Mouse (Mus musculus) liver, embryonic 14.5 days (tissue): ENCODE data around the gene Fam186b. TPM values are rescaled to one million over a fixed set of nuclear protein-coding genes. Genes with fewer than 3 reads are reported as not detected.

Source experiments
- ATAC-seq: fragments of 200-750 bp; cut with Nextera tagmentation; 2 replicates; pipeline ENCODE4 v1.8.0; 2017; ENCODE audit warnings: moderate number of reproducible peaks, mild to moderate bottlenecking, moderate library complexity; ENCODE audit not compliant: insufficient read depth
- DNase-seq, 3 experiments: peaks; one replicate each; pipeline ENCODE4 v3.0.0-alpha.2; 2012 to 2013; ENCODE audit warnings: low read depth in 3 of 3, low spot score in 3 of 3
- H3K27ac ChIP-seq: fragments of 300-500 bp; sonication (generic); 2 replicates; pipeline ENCODE4 v1.5.1; 2014; ENCODE audit warnings: moderate library complexity, mild to moderate bottlenecking, control low read depth, inconsistent platforms
- H3K27me3 ChIP-seq: fragments of 300-500 bp; sonication (generic); 2 replicates; pipeline ENCODE4 v1.6.1; 2014; ENCODE audit warnings: mild to moderate bottlenecking, low read length, moderate library complexity; ENCODE audit not compliant: control insufficient read depth, insufficient read depth
- H3K36me3 ChIP-seq: fragments of 300-500 bp; sonication (generic); replicated peaks from 2 replicates; pipeline ENCODE4 v1.6.1; 2014; ENCODE audit warnings: low read depth; ENCODE audit not compliant: control insufficient read depth, insufficient read depth
- H3K4me1 ChIP-seq, 2 experiments: fragments of 200-500 bp in 1 of 2; fragments of 300-500 bp in 1 of 2; sonication (generic) in 1 of 2; replicated peaks; 2 replicates each; pipeline ENCODE4 v1.6.1; 2012 to 2014; ENCODE audit warnings: antibody characterized with exemption in 1 of 2, inconsistent platforms in 1 of 2, low read length in 1 of 2; ENCODE audit not compliant: control insufficient read depth in 2 of 2, insufficient read depth in 2 of 2
- H3K4me2 ChIP-seq: fragments of 300-500 bp; sonication (generic); 2 replicates; pipeline ENCODE4 v1.6.1; 2014; ENCODE audit warnings: low read depth, mild to moderate bottlenecking, control low read depth, moderate library complexity
- H3K4me3 ChIP-seq, 2 experiments: fragments of 200-500 bp in 1 of 2; fragments of 300-500 bp in 1 of 2; sonication (generic) in 1 of 2; 2 replicates each; pipeline ENCODE4 v1.5.1; 2012 to 2014; ENCODE audit warnings: low read depth in 2 of 2, low read length in 2 of 2, mild to moderate bottlenecking in 2 of 2, control low read depth in 1 of 2, inconsistent platforms in 1 of 2, moderate library complexity in 1 of 2; ENCODE audit not compliant: insufficient read depth in 1 of 2
- H3K9ac ChIP-seq: fragments of 300-500 bp; sonication (generic); replicated peaks from 2 replicates; pipeline ENCODE4 v1.6.1; 2014; ENCODE audit warnings: mild to moderate bottlenecking, control low read depth, moderate library complexity
- H3K9me3 ChIP-seq: fragments of 300-500 bp; sonication (generic); 2 replicates; pipeline ENCODE4 v1.6.1; 2016; ENCODE audit warnings: low read length, mixed read lengths; ENCODE audit not compliant: control insufficient read depth
- CTCF ChIP-seq: IDR thresholded peaks from 2 replicates; pipeline ENCODE4 v1.5.1; 2016; ENCODE audit warnings: antibody characterized with exemption, low read depth, control low read depth
- EP300 ChIP-seq: IDR thresholded peaks from 2 replicates; pipeline ENCODE4 v1.6.1; 2016; ENCODE audit warnings: antibody characterized with exemption, low read depth
- WGBS: fragments of 180-500 bp; shearing (Covaris S2); extraction: QIAGEN DNeasy Blood & Tissue Kit; methylation state at CpG from one replicate; pipeline ENCODE4 v1.1.7; 2014; ENCODE audit not compliant: insufficient replicate concordance; 5-methylcytosine and 5-hydroxymethylcytosine counted together
- polyA plus RNA-seq, 2 experiments: library from polyadenylated mRNA; depleted of rRNA in 1 of 2; stranded (reverse) in 1 of 2; unstranded in 1 of 2; fragments of >200 nt; fragmentation: Nextera tagmentation in 1 of 2; extraction: Ambion mirVana in 1 of 2; gene quantifications; 2 replicates each; pipeline versions ENCODE4 v1.2.1 to v1.2.3; 2012 to 2014

Gene Fam186b
- polyA plus RNA-seq, 2 experiments: 0.01 TPM; not detected in 1

- Histone ChIP-seq H3K4me3 (no peak overlapping the region), H3K4me2 (no peak overlapping the region), H3K27ac (no peak overlapping the region), H3K36me3 (no peaks in the 10 kb centered on the region), H3K4me1 (peaks cover 0 to 6% of the 10 kb centered on the region in 2 experiments; a peak in 3 of 4 replicates), H3K9me3 (no peaks in the 10 kb centered on the region), H3K9ac (no peak overlapping the region), H3K27me3 (no peaks in the 10 kb centered on the region)
- no peak for TF ChIP-seq EP300
- TF ChIP-seq CTCF: no peak
- no peak for ATAC-seq
- 68% methylated on average over 11 of the region's 11 CpGs for WGBS
- no peak for DNase-seq
Measured at GRCm38 (mm10) chr15:99290586-99290985, 5.1 kb downstream of the Fam186b start.

DNA sequence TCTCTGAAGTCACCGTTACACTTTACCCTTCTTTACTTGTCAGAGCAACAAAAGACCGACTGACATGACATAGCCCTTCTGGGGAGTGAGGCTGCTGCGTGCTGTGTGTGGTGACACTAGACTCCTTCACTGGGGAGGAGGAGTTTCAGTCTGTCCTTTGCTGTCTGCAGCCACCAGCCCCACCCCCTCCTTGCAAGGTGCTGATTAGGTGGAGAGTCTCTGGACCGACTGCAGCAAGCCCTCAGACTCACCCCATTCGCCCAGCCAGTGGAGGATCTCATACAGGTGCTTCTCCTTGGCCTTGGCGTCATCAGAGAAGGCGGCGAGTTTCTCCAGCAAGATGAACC lies 10.5 kb downstream of the Fam186b start:
- DNase-seq (no peak), ATAC-seq (peak; percentile 81)
- peak overlapping the region; percentile 16; the same call in 1 of the 2 replicates for H3K4me2 ChIP-seq
- no peaks in the 10 kb centered on the region for H3K9me3 ChIP-seq
- H3K27ac ChIP-seq: no peak overlapping the region
- 42% methylated on average over 8 of the region's 8 CpGs for WGBS
- H3K4me3 ChIP-seq: no peak overlapping the region
- H3K36me3 ChIP-seq: no peaks in the 10 kb centered on the region
- peaks cover 4 to 15% of the 10 kb centered on the region in 2 experiments; a peak in 2 of 4 replicates for H3K4me1 ChIP-seq
- H3K27me3 ChIP-seq: no peaks in the 10 kb centered on the region
- TF ChIP-seq EP300: no peak
- TF ChIP-seq CTCF: no peak
- H3K9ac ChIP-seq: no peak overlapping the region

- no peak overlapping the region for H3K9ac ChIP-seq
- H3K27me3 ChIP-seq: no peaks in the 10 kb centered on the region
- no peak overlapping the region for H3K4me3 ChIP-seq
- WGBS: 16% methylated on average over 14 of the region's 14 CpGs
- H3K4me1 ChIP-seq: peaks cover 4 to 15% of the 10 kb centered on the region in 2 experiments; a peak in 2 of 4 replicates
- DNase-seq: peak; percentile 35 to 58 (median 35)
- no peaks in the 10 kb centered on the region for H3K9me3 ChIP-seq
- peak; percentile 75 for ATAC-seq
- peak overlapping the region; percentile 16; the same call in 1 of the 2 replicates for H3K4me2 ChIP-seq
- no peak overlapping the region for H3K27ac ChIP-seq
- no peak for TF ChIP-seq EP300
- TF ChIP-seq CTCF: no peak
- no peaks in the 10 kb centered on the region for H3K36me3 ChIP-seq
Measured at GRCm38 (mm10) chr15:99284527-99285188, 11.0 kb downstream of the Fam186b start.

DNA sequence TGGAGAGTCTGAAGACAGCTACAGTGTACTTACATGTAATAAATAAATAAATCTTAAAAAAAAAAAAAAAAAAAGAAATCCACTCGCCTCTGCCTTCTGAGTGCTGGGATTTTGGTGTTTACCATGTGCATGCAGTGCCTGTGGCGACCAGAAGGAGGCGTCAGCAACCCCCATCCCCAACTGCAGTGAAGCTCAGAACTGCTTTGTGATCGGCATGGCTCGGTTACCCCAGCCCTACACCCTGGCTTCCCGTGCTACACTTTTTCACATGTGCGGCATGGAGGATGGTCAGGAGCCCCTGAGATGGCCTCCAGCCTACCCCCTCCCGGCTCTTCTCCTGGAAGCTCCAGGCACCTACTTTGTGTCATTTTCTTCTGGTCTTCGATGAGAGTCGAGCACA lies 12.2 kb downstream of the Fam186b start:
- WGBS: 54% methylated on average over 10 of the region's 10 CpGs
- Histone ChIP-seq H3K9me3 (no peaks in the 10 kb centered on the region), H3K27ac (no peak overlapping the region), H3K4me1 (peaks cover 4 to 15% of the 10 kb centered on the region in 2 experiments; a peak in 2 of 4 replicates), H3K36me3 (no peaks in the 10 kb centered on the region), H3K4me2 (no peak overlapping the region), H3K27me3 (no peaks in the 10 kb centered on the region), H3K9ac (no peak overlapping the region), H3K4me3 (no peak overlapping the region)
- TF ChIP-seq EP300: no peak
- TF ChIP-seq CTCF: peak; percentile 72
- DNase-seq (no peak), ATAC-seq (no peak)

DNA sequence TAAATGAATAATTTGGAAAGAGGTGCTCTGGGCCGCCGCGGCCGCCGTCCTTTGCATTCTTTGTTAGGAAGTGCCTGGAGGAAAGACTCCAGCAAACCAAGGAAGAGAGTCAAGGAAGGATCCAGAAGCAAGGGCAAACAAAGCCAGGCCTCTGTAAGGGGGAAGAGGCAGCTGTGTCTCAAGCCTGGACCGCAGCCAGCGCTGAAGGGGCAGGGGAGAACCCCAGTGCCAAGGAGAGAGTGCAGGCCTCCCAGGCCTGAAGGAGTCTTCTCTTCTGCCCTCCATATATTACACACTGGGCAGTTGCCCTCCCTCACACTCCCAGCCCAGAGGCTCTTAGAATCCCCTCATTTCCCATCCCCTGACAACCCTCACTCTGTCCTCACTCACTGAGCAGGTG lies 17.4 kb downstream of the Fam186b start:
- Histone ChIP-seq H3K27me3 (no peaks in the 10 kb centered on the region), H3K36me3 (no peaks in the 10 kb centered on the region), H3K27ac (no peak overlapping the region), H3K9me3 (no peaks in the 10 kb centered on the region), H3K9ac (no peak overlapping the region), H3K4me3 (no peak overlapping the region), H3K4me1 (no peaks in the 10 kb centered on the region), H3K4me2 (no peak overlapping the region)
- DNase-seq: no peak
- WGBS: 86% methylated on average over 7 of the region's 7 CpGs
- no peak for TF ChIP-seq EP300
- TF ChIP-seq CTCF: no peak
- no peak for ATAC-seq
